Comparison of ENCODE assay signal across 8 mouse cellular contexts in the genomic region with DNA sequence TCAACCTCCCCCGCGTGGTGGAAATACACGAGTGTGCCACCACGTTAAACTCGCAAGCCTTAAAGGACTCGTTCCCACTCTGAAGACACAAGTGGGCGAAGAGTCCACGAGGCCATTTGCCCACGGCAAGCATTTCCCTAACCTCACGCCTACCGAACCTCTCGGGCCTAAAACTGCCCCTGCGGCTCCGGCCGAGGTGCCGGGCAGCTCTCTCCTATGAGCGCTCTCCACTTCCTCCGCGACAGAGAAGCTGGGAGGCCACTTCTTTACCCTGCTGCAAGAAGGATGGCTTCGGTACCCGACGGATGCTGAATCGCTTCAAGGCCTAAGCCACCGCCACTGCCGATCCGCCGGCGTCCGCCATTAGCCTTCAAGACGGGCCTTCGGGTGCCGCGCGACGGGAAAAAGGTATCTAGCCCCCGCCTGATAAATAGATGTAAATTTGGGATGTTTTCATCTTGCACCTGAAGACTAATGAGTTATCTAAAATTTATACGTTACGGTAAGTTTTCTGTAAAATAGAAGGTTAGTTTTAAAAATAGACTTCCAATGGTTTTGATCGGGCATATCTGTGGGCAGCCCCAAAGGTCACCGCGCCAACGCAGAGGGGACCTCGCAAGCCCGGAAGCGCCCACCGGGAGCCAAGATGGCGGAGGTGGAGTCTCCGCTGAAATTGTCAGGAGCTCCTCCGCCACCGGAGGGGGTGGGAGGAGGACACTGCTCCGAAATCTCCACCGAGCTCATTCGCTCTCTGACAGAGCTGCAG. TPM values are rescaled to one million over a fixed set of nuclear protein-coding genes. Genes with fewer than 3 reads are reported as not detected.
DNase-seq lines count a peak whose midpoint lies in the region; ATAC-seq and TF ChIP-seq lines count a peak whose summit lies in the region.

A gene (plus strand): TSS at position 196 of the 766 bp plus-strand sequence.
A gene (minus strand): TSS at position 383 of the 766 bp plus-strand sequence.

- peak; percentile 93 for DNase-seq in forebrain, embryonic 14.5 days (ENCODE audit: low spot score)
- DNase-seq in heart, postnatal 14 days, result peak; percentile 85 to 90
- DNase-seq in layer of hippocampus, adult 11-12 months (ENCODE audit: low spot score), result peak; percentile 88
- peak; percentile 79 to 85 for DNase-seq in lung, adult 18-20 months
- peak; percentile 88 for DNase-seq in testis, postnatal 14 days (ENCODE audit: low spot score)

- no peaks in the 10 kb centered on the region for H3K27me3 ChIP-seq in ES-Bruce4 (ENCODE audit: control insufficient read depth, insufficient read depth, low read length, poor library complexity, severe bottlenecking)
- H3K27me3 ChIP-seq in forebrain, embryonic 14.5 days (replicated peaks; ENCODE audit: control insufficient read depth, insufficient read depth, low read length), result no peaks in the 10 kb centered on the region
- H3K27me3 ChIP-seq in neural tube, embryonic 15.5 days (replicated peaks), result no peaks in the 10 kb centered on the region

- H3K4me1 ChIP-seq in ES-Bruce4 (ENCODE audit: control insufficient read depth, insufficient read depth, low read length), result peaks cover 1% of the 10 kb centered on the region
- H3K4me1 ChIP-seq in forebrain, embryonic 14.5 days (ENCODE audit: control insufficient read depth, insufficient read depth, low read length), result peaks cover 7% of the 10 kb centered on the region; the same call in 1 of the 2 replicates
- peaks cover 29% of the 10 kb centered on the region for H3K4me1 ChIP-seq in neural tube, embryonic 15.5 days

- TF ChIP-seq CTCF in ES-Bruce4 (IDR thresholded peaks at IDR 0.05; ENCODE audit: low read depth, low read length), result no peak

- H3K4me3 ChIP-seq in ES-Bruce4 (ENCODE audit: low read depth, low read length), result peak within 1 kb of the TSS; percentile 90
- peak within 1 kb of the TSS; percentile 93 for H3K4me3 ChIP-seq in forebrain, embryonic 14.5 days (ENCODE audit: low read depth, low read length)
- peak within 1 kb of the TSS; percentile 94 for H3K4me3 ChIP-seq in neural tube, embryonic 15.5 days (replicated peaks)

- peaks cover 53% of the 10 kb centered on the region for H3K36me3 ChIP-seq in ES-Bruce4 (ENCODE audit: control insufficient read depth, insufficient read depth, low read length, poor library complexity, severe bottlenecking)
- H3K36me3 ChIP-seq in forebrain, embryonic 14.5 days (ENCODE audit: control insufficient read depth, insufficient read depth, low read length), result peaks cover 47% of the 10 kb centered on the region
- peaks cover 45% of the 10 kb centered on the region for H3K36me3 ChIP-seq in neural tube, embryonic 15.5 days

- WGBS in forebrain, embryonic 14.5 days, result under 1% methylated on average over 53 of the region's 53 CpGs
- WGBS in neural tube, embryonic 15.5 days, result under 1% methylated on average over 53 of the region's 53 CpGs

- H3K4me2 ChIP-seq in forebrain, embryonic 14.5 days (ENCODE audit: low read length), result peak within 1 kb of the TSS; percentile 72
- H3K4me2 ChIP-seq in neural tube, embryonic 15.5 days, result peak within 1 kb of the TSS; percentile 82

- H3K27ac ChIP-seq in ES-Bruce4 (ENCODE audit: insufficient read depth, low read length), result peak within 1 kb of the TSS; percentile 52
- peak within 1 kb of the TSS; percentile 88 for H3K27ac ChIP-seq in forebrain, embryonic 14.5 days (ENCODE audit: low read depth, low read length)
- peak within 1 kb of the TSS; percentile 93 for H3K27ac ChIP-seq in neural tube, embryonic 15.5 days (replicated peaks)

- intact Hi-C loops in heart, postnatal 14 days (cut with DNase I), result no loop called here

- peak; percentile 84; the same call in 1 of the 2 replicates for ATAC-seq in cerebellum, adult (ENCODE audit: insufficient number of reproducible peaks, low FRiP score, low TSS enrichment)
- ATAC-seq in forebrain, embryonic 14.5 days, result peak; percentile 91
- peak; percentile 91 for ATAC-seq in neural tube, embryonic 15.5 days (ENCODE audit: low FRiP score)

- peak; percentile 61 for TF ChIP-seq POLR2A in ES-Bruce4 (IDR thresholded peaks at IDR 0.05; ENCODE audit: insufficient read depth, low read length)

- H3K9me3 ChIP-seq in ES-Bruce4 (replicated peaks; ENCODE audit: control insufficient read depth, insufficient read depth, low read length, poor library complexity, severe bottlenecking), result no peaks in the 10 kb centered on the region
- H3K9me3 ChIP-seq in forebrain, embryonic 14.5 days (replicated peaks; ENCODE audit: control insufficient read depth, low read length), result no peaks in the 10 kb centered on the region
- H3K9me3 ChIP-seq in neural tube, embryonic 15.5 days (replicated peaks), result no peaks in the 10 kb centered on the region

- H3K9ac ChIP-seq in ES-Bruce4 (ENCODE audit: low read depth, poor library complexity, severe bottlenecking), result peak within 1 kb of the TSS; percentile 83
- H3K9ac ChIP-seq in forebrain, embryonic 14.5 days (ENCODE audit: low read length), result peak within 1 kb of the TSS; percentile 95
- peak within 1 kb of the TSS; percentile 90 for H3K9ac ChIP-seq in neural tube, embryonic 15.5 days (replicated peaks)

- no peak for TF ChIP-seq EP300 in ES-Bruce4 (IDR thresholded peaks at IDR 0.05; ENCODE audit: insufficient read depth, low read depth, low read length)

RNA-seq across cellular contexts. Expression of the first gene that starts in this region (rescaled TPM):
- 48.2 and 50.7 TPM in 2 replicates for polyA plus RNA-seq in ES-Bruce4 (2011; ENCODE audit: insufficient read depth, insufficient read length, low read depth, missing spikeins)
- 56.1 and 61.5 TPM in 2 replicates for polyA plus RNA-seq in forebrain, embryonic 14.5 days (2014; fragmentation: Nextera tagmentation; extraction: Ambion mirVana)
- 10 to 100 TPM; 63.5 to 67.0 TPM for total RNA-seq in heart, postnatal 14 days (2021)
- 74.1 and 78.9 TPM in 2 replicates for polyA plus RNA-seq in neural tube, embryonic 15.5 days (2015; fragmentation: Nextera tagmentation; extraction: Ambion mirVana)

RNA-seq across cellular contexts. Expression of the second gene that starts in this region (rescaled TPM):
- 203 and 206 TPM in 2 replicates for polyA plus RNA-seq in ES-Bruce4 (2011; ENCODE audit: insufficient read depth, insufficient read length, low read depth, missing spikeins)
- polyA plus RNA-seq in forebrain, embryonic 14.5 days (2014; fragmentation: Nextera tagmentation; extraction: Ambion mirVana), result 98.5 and 111 TPM in 2 replicates
- total RNA-seq in heart, postnatal 14 days (2021), result 10 to 100 TPM; 42.6 to 49.2 TPM
- polyA plus RNA-seq in neural tube, embryonic 15.5 days (2015; fragmentation: Nextera tagmentation; extraction: Ambion mirVana), result 79.6 and 97.3 TPM in 2 replicates

Comparison
In these comparisons a context has a peak if more than half of its experiments do, and no peak if none do; other contexts are left out.
1. Peak in every context shown above with its lines: DNase-seq, ATAC-seq, H3K4me3 ChIP-seq and H3K27ac ChIP-seq.